Mouse (Mus musculus): ENCODE data around the gene Naxe. TPM values are rescaled to one million over a fixed set of nuclear protein-coding genes. Genes with fewer than 3 reads are reported as not detected.

Naxe gene
- polyA plus RNA-seq, 1 experiment from 2014 or later: 178 TPM

DNA sequence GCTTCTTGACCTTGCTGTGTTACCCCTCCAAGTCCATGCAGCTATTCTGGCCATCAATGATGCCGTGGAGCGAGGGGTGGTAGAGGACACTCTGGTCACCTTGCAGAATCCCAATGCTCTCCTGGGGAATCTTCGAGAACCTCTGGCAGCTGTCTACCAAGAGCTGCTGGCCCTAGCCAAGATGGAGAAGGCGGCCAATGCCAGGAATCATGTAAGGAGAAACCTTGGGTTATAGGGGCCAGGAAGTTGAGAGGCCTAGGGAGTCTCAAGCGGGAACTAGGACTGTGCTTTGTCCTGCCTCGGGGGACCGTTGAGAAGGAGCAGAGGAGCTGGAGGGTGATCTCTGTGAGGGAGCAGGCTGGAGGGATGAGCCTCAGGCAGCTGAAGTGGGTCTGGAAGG is 31.8 kb upstream of the Naxe start:
- no peaks in the 10 kb centered on the region for H3K27me3 ChIP-seq (replicated peaks; ENCODE audit: control insufficient read depth, insufficient read depth, low read length)
- no peak overlapping the region for H3K4me3 ChIP-seq (ENCODE audit: low read length)
- H3K27ac ChIP-seq (ENCODE audit: low read length): no peak overlapping the region
- ATAC-seq: no peak
- no peak overlapping the region for H3K4me2 ChIP-seq (ENCODE audit: low read depth, low read length)
- H3K9me3 ChIP-seq (ENCODE audit: control insufficient read depth, low read length): no peaks in the 10 kb centered on the region
- peaks cover 22% of the 10 kb centered on the region for H3K36me3 ChIP-seq (ENCODE audit: control insufficient read depth, insufficient read depth, low read length)
- H3K9ac ChIP-seq (ENCODE audit: low read depth, low read length): no peak overlapping the region
- H3K4me1 ChIP-seq (ENCODE audit: control insufficient read depth, insufficient read depth, low read length): no peaks in the 10 kb centered on the region
- WGBS: 96% methylated on average over 7 of the region's 7 CpGs

DNA sequence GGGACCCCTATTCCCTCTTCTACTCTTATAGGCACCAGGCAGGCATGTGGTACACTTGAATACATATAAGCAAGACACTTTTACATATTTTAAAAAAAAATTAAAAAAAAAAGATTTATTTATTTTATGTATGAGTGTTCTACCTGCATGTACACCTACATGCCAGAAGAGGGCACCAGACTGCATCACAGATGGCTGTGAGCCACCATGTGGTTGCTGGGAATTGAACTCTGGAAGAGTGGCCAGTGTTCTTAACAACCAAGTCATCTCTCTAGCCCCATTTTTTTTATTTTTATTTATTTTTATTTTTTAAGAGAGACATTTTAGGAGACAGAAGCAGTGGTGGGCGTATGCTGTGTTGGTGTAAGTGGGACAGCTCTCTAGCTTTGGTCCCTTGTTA is 29.4 kb upstream of the Naxe start:
- H3K4me2 ChIP-seq (ENCODE audit: low read depth, low read length): no peak overlapping the region
- H3K9me3 ChIP-seq (ENCODE audit: control insufficient read depth, low read length): no peaks in the 10 kb centered on the region
- H3K4me1 ChIP-seq (ENCODE audit: control insufficient read depth, insufficient read depth, low read length): peaks cover 2% of the 10 kb centered on the region
- no peak overlapping the region for H3K27ac ChIP-seq (ENCODE audit: low read length)
- no peak overlapping the region for H3K4me3 ChIP-seq (ENCODE audit: low read length)
- peaks cover 18% of the 10 kb centered on the region for H3K36me3 ChIP-seq (ENCODE audit: control insufficient read depth, insufficient read depth, low read length)
- WGBS: 72% methylated on average over 1 of the region's 1 CpGs
- ATAC-seq: no peak
- H3K27me3 ChIP-seq (replicated peaks; ENCODE audit: control insufficient read depth, insufficient read depth, low read length): no peaks in the 10 kb centered on the region
- no peak overlapping the region for H3K9ac ChIP-seq (ENCODE audit: low read depth, low read length)

DNA sequence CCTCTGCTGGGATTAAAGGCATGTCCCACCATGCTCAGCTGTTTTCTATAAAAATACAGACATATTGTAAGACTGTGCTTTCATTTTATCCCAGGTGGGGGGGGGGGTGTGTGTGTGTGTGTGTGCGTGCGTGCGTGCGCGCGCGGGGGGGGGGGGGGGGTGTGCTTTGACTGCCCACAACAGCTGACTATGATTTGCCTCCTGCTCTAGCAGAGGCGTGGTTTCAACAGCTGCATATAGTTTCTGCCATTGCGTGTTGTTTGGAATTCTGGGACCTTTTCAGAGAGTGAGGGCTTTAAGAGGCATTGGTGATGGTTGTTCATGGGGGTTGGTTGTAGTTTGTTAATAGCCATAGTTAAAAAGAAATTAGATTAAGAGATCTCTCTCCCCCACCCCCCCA is 27.2 kb upstream of the Naxe start:
- peaks cover 9% of the 10 kb centered on the region for H3K4me1 ChIP-seq (ENCODE audit: control insufficient read depth, insufficient read depth, low read length)
- H3K4me2 ChIP-seq (ENCODE audit: low read depth, low read length): no peak overlapping the region
- no peaks in the 10 kb centered on the region for H3K9me3 ChIP-seq (ENCODE audit: control insufficient read depth, low read length)
- ATAC-seq: no peak
- H3K4me3 ChIP-seq (ENCODE audit: low read length): no peak overlapping the region
- no peak overlapping the region for H3K27ac ChIP-seq (ENCODE audit: low read length)
- no peaks in the 10 kb centered on the region for H3K27me3 ChIP-seq (replicated peaks; ENCODE audit: control insufficient read depth, insufficient read depth, low read length)
- no peak overlapping the region for H3K9ac ChIP-seq (ENCODE audit: low read depth, low read length)
- peaks cover 11% of the 10 kb centered on the region for H3K36me3 ChIP-seq (ENCODE audit: control insufficient read depth, insufficient read depth, low read length)
- WGBS: over 99% methylated on average over 6 of the region's 9 CpGs

DNA sequence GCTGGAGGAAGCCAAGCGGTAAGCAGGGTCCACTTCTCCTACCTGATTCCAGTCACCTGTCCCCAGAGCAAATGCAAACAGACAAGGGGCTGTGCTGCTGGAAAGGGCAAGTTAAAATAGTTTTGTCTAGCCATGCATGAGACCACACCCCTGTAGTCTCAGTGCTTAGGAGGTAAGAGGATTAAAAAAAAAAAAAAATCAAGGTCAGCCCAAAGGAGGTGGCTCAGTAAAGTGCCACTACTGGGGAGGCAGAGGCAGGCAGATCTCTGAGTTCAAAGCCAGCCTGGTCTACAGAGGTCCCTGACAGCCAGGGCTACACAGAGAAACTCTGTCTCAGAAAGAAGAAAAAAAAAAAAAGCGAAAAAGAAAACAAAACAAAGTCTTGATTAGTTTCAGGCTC is 25.7 kb upstream of the Naxe start:
- H3K36me3 ChIP-seq (ENCODE audit: control insufficient read depth, insufficient read depth, low read length): peaks cover 4% of the 10 kb centered on the region; the same call in 1 of the 2 replicates
- H3K9me3 ChIP-seq (ENCODE audit: control insufficient read depth, low read length): no peaks in the 10 kb centered on the region
- H3K9ac ChIP-seq (ENCODE audit: low read depth, low read length): no peak overlapping the region
- H3K27me3 ChIP-seq (replicated peaks; ENCODE audit: control insufficient read depth, insufficient read depth, low read length): no peaks in the 10 kb centered on the region
- no peak overlapping the region for H3K27ac ChIP-seq (ENCODE audit: low read length)
- no peak for ATAC-seq
- WGBS: 91% methylated on average over 2 of the region's 2 CpGs
- H3K4me1 ChIP-seq (ENCODE audit: control insufficient read depth, insufficient read depth, low read length): peaks cover 9% of the 10 kb centered on the region
- no peak overlapping the region for H3K4me2 ChIP-seq (ENCODE audit: low read depth, low read length)
- no peak overlapping the region for H3K4me3 ChIP-seq (ENCODE audit: low read length)

DNA sequence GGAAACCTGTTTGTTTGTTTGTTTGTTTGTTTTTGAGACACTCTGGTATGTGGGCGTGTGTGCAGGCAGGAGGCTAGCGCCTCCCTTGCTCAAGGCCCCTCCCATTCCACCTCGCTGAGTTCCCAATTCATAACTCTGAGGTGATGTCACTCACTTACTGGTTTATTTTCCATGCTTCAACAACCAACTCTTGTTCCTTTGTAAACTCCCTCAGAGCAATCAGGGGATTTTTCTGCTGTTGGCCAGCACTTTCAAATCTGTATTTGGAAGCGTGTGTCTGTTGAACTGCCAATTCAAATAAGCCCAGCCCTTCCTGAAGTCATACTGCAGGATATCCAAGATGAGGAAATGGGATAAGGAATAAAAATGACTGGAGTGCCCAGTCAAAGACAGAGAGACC is 24.4 kb upstream of the Naxe start:
- Histone ChIP-seq H3K9ac (ENCODE audit: low read depth, low read length) (peak overlapping the region; percentile 65), H3K27me3 (replicated peaks; ENCODE audit: control insufficient read depth, insufficient read depth, low read length) (no peaks in the 10 kb centered on the region), H3K27ac (ENCODE audit: low read length) (peak overlapping the region; percentile 13; the same call in 1 of the 2 replicates), H3K4me1 (ENCODE audit: control insufficient read depth, insufficient read depth, low read length) (peaks cover 9% of the 10 kb centered on the region), H3K9me3 (ENCODE audit: control insufficient read depth, low read length) (no peaks in the 10 kb centered on the region), H3K4me2 (ENCODE audit: low read depth, low read length) (peak overlapping the region; percentile 70), H3K36me3 (ENCODE audit: control insufficient read depth, insufficient read depth, low read length) (no peaks in the 10 kb centered on the region; the same call in 1 of the 2 replicates), H3K4me3 (ENCODE audit: low read length) (peak overlapping the region; percentile 68)
- 5% methylated on average over 4 of the region's 4 CpGs for WGBS
- ATAC-seq: peak; percentile 60

DNA sequence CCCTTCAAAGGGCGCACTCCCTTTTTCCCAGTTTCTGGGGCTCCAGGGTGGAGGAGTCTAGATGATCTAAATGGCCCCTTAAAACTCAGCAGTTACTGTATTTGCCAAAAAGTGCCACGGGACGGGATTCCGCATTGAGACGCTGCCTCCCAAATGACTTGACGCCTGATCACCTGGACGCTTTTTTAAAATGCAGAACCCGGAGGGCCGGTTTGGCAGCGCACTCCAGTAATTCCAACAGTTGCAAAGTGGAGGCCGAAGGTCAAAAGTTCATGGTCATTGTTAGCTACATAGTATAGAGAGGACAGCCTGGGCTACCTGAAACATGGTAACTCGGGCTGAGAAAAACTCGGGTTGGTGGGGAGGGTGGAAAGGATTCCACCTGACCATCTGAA is 23.9 kb upstream of the Naxe start:
- peaks cover 9% of the 10 kb centered on the region for H3K4me1 ChIP-seq (ENCODE audit: control insufficient read depth, insufficient read depth, low read length)
- 1% methylated on average over 13 of the region's 13 CpGs for WGBS
- peak overlapping the region; percentile 68 for H3K4me3 ChIP-seq (ENCODE audit: low read length)
- H3K9me3 ChIP-seq (ENCODE audit: control insufficient read depth, low read length): no peaks in the 10 kb centered on the region
- no peak overlapping the region for H3K27ac ChIP-seq (ENCODE audit: low read length)
- peak overlapping the region; percentile 65 for H3K9ac ChIP-seq (ENCODE audit: low read depth, low read length)
- H3K36me3 ChIP-seq (ENCODE audit: control insufficient read depth, insufficient read depth, low read length): no peaks in the 10 kb centered on the region; the same call in 1 of the 2 replicates
- peak overlapping the region; percentile 70 for H3K4me2 ChIP-seq (ENCODE audit: low read depth, low read length)
- H3K27me3 ChIP-seq (replicated peaks; ENCODE audit: control insufficient read depth, insufficient read depth, low read length): no peaks in the 10 kb centered on the region
- peak; percentile 36 for ATAC-seq

DNA sequence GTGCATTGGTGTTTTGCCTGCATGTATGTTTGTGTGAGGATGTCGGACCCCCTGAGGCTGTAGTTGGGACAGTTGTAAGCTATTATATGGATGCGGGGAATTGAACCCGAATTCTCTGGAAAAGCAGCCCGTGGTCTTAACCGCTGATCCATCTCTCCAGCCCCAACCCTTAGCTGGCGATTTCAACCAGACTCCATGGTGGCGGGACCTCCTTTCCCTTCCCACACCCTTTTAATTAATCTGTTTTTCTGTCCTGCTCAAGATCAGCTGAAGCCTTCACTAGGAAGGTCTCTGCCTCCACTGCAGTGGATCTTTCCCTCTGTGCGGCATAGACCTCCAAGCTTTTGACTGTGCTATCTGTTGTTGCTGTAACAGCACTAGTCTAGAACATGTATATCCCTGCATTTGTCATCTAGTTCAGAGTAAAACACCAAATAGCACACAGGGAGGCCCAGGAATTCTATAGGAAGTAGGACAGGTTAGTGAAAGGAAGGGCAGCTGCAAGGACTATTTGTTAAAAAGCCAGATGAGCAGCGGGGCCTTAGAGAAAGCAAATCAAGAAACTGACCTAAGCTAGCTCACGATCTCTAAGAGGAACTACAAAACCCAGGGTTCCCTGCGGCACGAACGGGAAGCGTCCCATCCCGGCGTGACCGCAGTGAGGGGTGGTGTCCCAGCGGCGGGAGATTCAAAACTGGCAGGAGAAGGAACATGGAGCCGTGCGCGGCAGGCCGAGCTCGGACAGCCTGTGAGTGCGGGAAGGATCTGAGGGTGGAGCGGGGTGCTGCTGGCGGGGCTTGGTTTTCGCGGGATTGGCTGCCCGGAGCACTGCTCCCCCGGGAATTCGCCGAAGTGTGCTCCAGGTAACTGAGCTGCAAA is 23.3 kb upstream of the Naxe start, which contains the start of gene Iqgap3:
Iqgap3 (plus strand) TSS at position 627 of the 879 bp plus-strand sequence.
- 0 out of 2 replicates have a peak within 1 kb of the TSS, but pooled peaks have one; percentile 13 for H3K27ac ChIP-seq (ENCODE audit: low read length)
- peak within 1 kb of the TSS; percentile 65 for H3K9ac ChIP-seq (ENCODE audit: low read depth, low read length)
- 19% methylated on average over 33 of the region's 33 CpGs for WGBS
- H3K36me3 ChIP-seq (ENCODE audit: control insufficient read depth, insufficient read depth, low read length): no peaks in the 10 kb centered on the region; the same call in 1 of the 2 replicates
- H3K4me1 ChIP-seq (ENCODE audit: control insufficient read depth, insufficient read depth, low read length): peaks cover 9% of the 10 kb centered on the region
- peak; percentile 93 for ATAC-seq
- H3K4me2 ChIP-seq (ENCODE audit: low read depth, low read length): peak within 1 kb of the TSS; percentile 70
- no peaks in the 10 kb centered on the region for H3K27me3 ChIP-seq (replicated peaks; ENCODE audit: control insufficient read depth, insufficient read depth, low read length)
- no peaks in the 10 kb centered on the region for H3K9me3 ChIP-seq (ENCODE audit: control insufficient read depth, low read length)
- H3K4me3 ChIP-seq (ENCODE audit: low read length): peak within 1 kb of the TSS; percentile 68

DNA sequence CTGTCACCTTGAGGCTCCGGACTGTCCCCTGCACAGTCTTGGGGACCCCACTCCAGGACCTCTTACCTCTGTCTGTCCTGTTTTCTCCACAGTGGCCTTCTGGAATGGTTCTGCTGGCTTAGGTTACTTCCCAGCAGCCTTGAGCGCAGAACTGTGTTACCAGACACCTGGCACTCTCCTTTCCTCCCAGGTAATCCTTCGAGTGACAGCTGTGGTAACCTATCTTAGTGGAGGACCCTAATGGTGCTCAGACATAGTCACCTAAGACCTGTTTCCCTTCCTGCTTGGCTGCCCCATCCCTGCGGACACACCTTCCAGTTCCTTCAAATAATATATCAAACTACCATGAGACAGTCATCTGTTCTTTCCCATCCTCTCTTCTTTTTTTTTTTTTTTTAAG is 19.9 kb upstream of the Naxe start, which contains the start of gene Ttc24:
Ttc24 (minus strand) TSS at position 101 of the 400 bp plus-strand sequence.
- Histone ChIP-seq H3K4me1 (ENCODE audit: control insufficient read depth, insufficient read depth, low read length) (peaks cover 9% of the 10 kb centered on the region), H3K9ac (ENCODE audit: low read depth, low read length) (no peak within 1 kb of the TSS), H3K27ac (ENCODE audit: low read length) (no peak within 1 kb of the TSS), H3K27me3 (replicated peaks; ENCODE audit: control insufficient read depth, insufficient read depth, low read length) (no peaks in the 10 kb centered on the region), H3K4me2 (ENCODE audit: low read depth, low read length) (no peak within 1 kb of the TSS), H3K4me3 (ENCODE audit: low read length) (no peak within 1 kb of the TSS), H3K9me3 (ENCODE audit: control insufficient read depth, low read length) (no peaks in the 10 kb centered on the region), H3K36me3 (ENCODE audit: control insufficient read depth, insufficient read depth, low read length) (no peaks in the 10 kb centered on the region)
- ATAC-seq: no peak
- WGBS: 67% methylated on average over 4 of the region's 4 CpGs

DNA sequence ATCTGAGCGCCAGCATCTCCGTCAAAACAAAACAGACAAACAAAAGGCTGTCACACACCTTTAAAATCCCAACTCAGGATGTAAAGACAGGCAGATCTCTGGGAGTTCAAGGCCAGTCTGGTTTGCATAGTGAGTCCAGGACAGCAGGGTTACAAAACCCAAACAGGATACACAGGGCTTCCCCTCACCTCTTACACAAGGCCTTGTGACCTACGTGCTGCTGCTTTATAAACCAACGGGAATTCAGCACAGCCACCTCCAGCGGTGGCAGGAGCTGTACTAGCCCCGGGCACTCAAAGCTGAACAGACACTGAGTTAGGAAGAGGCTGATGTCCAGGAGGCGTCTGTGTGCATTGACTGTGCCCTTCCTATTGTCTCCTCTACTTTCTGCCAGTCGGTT is 19.1 kb upstream of the Naxe start:
- Histone ChIP-seq H3K9me3 (ENCODE audit: control insufficient read depth, low read length) (no peaks in the 10 kb centered on the region), H3K27me3 (replicated peaks; ENCODE audit: control insufficient read depth, insufficient read depth, low read length) (no peaks in the 10 kb centered on the region), H3K4me1 (ENCODE audit: control insufficient read depth, insufficient read depth, low read length) (peaks cover 5% of the 10 kb centered on the region; the same call in 1 of the 2 replicates), H3K4me2 (ENCODE audit: low read depth, low read length) (no peak overlapping the region), H3K4me3 (ENCODE audit: low read length) (no peak overlapping the region), H3K27ac (ENCODE audit: low read length) (no peak overlapping the region), H3K36me3 (ENCODE audit: control insufficient read depth, insufficient read depth, low read length) (no peaks in the 10 kb centered on the region), H3K9ac (ENCODE audit: low read depth, low read length) (no peak overlapping the region)
- 44% methylated on average over 8 of the region's 8 CpGs for whole genome bisulfite sequencing
- ATAC-seq: no peak

All from intestine, embryonic 16.5 days (tissue).